Mouse (Mus musculus): ENCODE measurements around the gene Olah. TPM values are rescaled to one million over a fixed set of nuclear protein-coding genes. Genes with fewer than 3 reads are reported as not detected.

The Olah gene
- polyA plus RNA-seq, 1 experiment from 2014 or later: not detected

DNA sequence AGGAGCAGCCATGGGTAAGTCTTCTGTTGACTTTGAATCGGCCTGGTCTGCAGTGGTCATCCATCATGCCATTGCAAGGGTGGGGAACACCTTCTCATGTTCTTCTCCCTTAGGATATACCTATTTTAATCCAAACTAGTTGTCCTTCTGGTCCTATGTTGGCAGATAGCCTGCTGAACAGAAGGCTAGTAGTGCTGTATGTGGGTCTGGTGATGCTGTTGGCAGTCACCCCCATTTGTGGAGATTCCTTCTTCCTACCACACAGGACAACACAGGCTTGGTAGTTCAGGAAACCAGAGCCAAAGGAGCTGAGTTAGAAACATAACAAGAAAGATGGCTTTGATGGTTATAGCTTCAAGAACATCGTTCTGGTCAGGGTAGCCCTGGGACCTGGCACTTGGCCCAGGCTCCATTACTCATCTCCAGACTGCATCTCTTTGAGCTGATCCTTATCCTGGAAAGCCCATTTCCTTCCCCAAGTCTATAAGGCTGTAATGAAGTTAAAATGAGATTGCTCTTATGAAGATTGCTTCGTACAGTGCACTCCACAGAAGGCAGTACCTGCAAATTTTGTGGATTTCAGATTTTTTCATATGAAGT, 91.5 kb downstream of the Olah start:
- Histone ChIP-seq H3K4me1 (no peaks in the 10 kb centered on the region), H3K27me3 (no peaks in the 10 kb centered on the region), H3K36me3 (peaks cover 9% of the 10 kb centered on the region), H3K9ac (no peak overlapping the region), H3K4me3 (no peak overlapping the region), H3K4me2 (replicated peaks) (no peak overlapping the region), H3K9me3 (no peaks in the 10 kb centered on the region), H3K27ac (no peak overlapping the region)
- ATAC-seq (ENCODE audit: insufficient number of reproducible peaks, insufficient read depth, low FRiP score, low TSS enrichment): no peak
- WGBS: 82% methylated on average over 3 of the region's 3 CpGs

GRCm38 (mm10) chr2:3295826-3296225, 101.2 kb downstream of the Olah start:
- 93% methylated on average over 7 of the region's 7 CpGs for WGBS
- H3K9ac ChIP-seq: no peak overlapping the region
- H3K36me3 ChIP-seq: no peaks in the 10 kb centered on the region
- H3K4me3 ChIP-seq: no peak overlapping the region
- no peaks in the 10 kb centered on the region for H3K4me1 ChIP-seq
- ATAC-seq (ENCODE audit: insufficient number of reproducible peaks, insufficient read depth, low FRiP score, low TSS enrichment): no peak
- H3K27me3 ChIP-seq: no peaks in the 10 kb centered on the region
- no peak overlapping the region for H3K4me2 ChIP-seq (replicated peaks)
- H3K27ac ChIP-seq: no peak overlapping the region
- H3K9me3 ChIP-seq: no peaks in the 10 kb centered on the region

- no peaks in the 10 kb centered on the region for H3K9me3 ChIP-seq
- no peak overlapping the region for H3K4me3 ChIP-seq
- H3K4me2 ChIP-seq (replicated peaks): no peak overlapping the region
- no peaks in the 10 kb centered on the region for H3K27me3 ChIP-seq
- no peaks in the 10 kb centered on the region for H3K4me1 ChIP-seq
- no peak for ATAC-seq (ENCODE audit: insufficient number of reproducible peaks, insufficient read depth, low FRiP score, low TSS enrichment)
- no peaks in the 10 kb centered on the region for H3K36me3 ChIP-seq
- H3K27ac ChIP-seq: no peak overlapping the region
- no peak overlapping the region for H3K9ac ChIP-seq
- WGBS: 89% methylated on average over 1 of the region's 1 CpGs
These were observed 104.8 kb downstream of the Olah start for GRCm38 (mm10) chr2:3292170-3292569.

Other genes starting within 250 kb of the Olah start
- gene Nmt2, start 113.0 kb downstream of the Olah start, polyA plus RNA-seq (2016; fragmentation: Nextera tagmentation; extraction: Ambion mirVana): 44.0 and 45.1 TPM in 2 replicates
- 17.9 and 19.4 TPM in 2 replicates for gene Rpp38, start 64.6 kb downstream of the Olah start, polyA plus RNA-seq (2016; fragmentation: Nextera tagmentation; extraction: Ambion mirVana)
- 0.79 and 1.7 TPM in 2 replicates for gene Acbd7, start 61.0 kb downstream of the Olah start, polyA plus RNA-seq (2016; fragmentation: Nextera tagmentation; extraction: Ambion mirVana)
- 1.3 TPM in 1 of 2 replicates, not detected in the other for gene Meig1, start 25.4 kb upstream of the Olah start, polyA plus RNA-seq (2016; fragmentation: Nextera tagmentation; extraction: Ambion mirVana)
- 7.1 and 7.6 TPM in 2 replicates for gene Dclre1c, start 26.9 kb upstream of the Olah start, polyA plus RNA-seq (2016; fragmentation: Nextera tagmentation; extraction: Ambion mirVana)
- 28.5 and 31.2 TPM in 2 replicates for gene Suv39h2, start 77.8 kb upstream of the Olah start, polyA plus RNA-seq (2016; fragmentation: Nextera tagmentation; extraction: Ambion mirVana)
- 8.2 and 9.3 TPM in 2 replicates for gene Gm45902, start 115.6 kb upstream of the Olah start, polyA plus RNA-seq (2016; fragmentation: Nextera tagmentation; extraction: Ambion mirVana)
- gene Hspa14, start 115.6 kb upstream of the Olah start, polyA plus RNA-seq (2016; fragmentation: Nextera tagmentation; extraction: Ambion mirVana): 104 and 105 TPM in 2 replicates
- gene Cdnf, start 115.8 kb upstream of the Olah start, polyA plus RNA-seq (2016; fragmentation: Nextera tagmentation; extraction: Ambion mirVana): 0.05 and 0.11 TPM in 2 replicates
- 39.6 and 43.9 TPM in 2 replicates for gene Fam107b, start 173.3 kb upstream of the Olah start, polyA plus RNA-seq (2016; fragmentation: Nextera tagmentation; extraction: Ambion mirVana)